Mouse (Mus musculus) cerebellum, adult 2 months (tissue): ENCODE data around the gene Trpc2.

Experiments
- CTCF ChIP-seq: fragments of 200-500 bp; IDR thresholded peaks from 2 replicates; pipeline ENCODE4 v1.5.1; 2011; ENCODE audit warnings: low read depth, mild to moderate bottlenecking, control low read depth, low read length, moderate library complexity, borderline replicate concordance; ENCODE audit not compliant: insufficient read depth
- POLR2A ChIP-seq: fragments of 200-500 bp; IDR thresholded peaks from 2 replicates; pipeline ENCODE4 v1.6.1; 2011; ENCODE audit warnings: low read length, control low read depth, borderline replicate concordance; ENCODE audit not compliant: insufficient read depth

- no peak for TF ChIP-seq POLR2A
- TF ChIP-seq CTCF = no peak
These were observed 19.3 kb downstream of the Trpc2 start for GRCm38 (mm10) chr7:102102241-102102640.
